Mouse (Mus musculus): Measurements from ENCODE around the gene Dock3.
"Not testable (repeated sequence)": the region's sequence is repeated elsewhere in the genome, so short reads cannot be mapped to it uniquely, and the experiment has no call there.

Gene Dock3

DNA sequence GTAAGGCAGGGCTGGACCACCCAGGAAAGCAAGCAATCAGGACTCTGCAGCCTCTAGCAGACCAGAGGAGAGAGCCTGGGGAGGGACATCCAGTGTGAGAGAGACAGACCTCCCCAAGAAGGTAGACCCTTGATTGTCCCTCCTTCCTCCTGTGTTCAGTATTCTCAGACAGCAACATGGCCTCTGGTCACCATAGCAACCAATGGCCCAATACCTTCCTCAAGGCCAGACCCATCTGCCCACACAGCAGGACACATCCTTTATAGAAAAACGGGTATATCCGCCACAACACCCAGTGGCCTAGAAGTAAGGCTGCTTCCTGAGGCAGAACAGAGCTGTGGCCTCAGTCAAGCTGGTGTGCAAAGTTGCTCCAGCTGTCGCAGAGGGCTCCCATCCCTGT, 23.9 kb upstream of the Dock3 start:
- no peak for DNase-seq

- DNase-seq, result peak; percentile 57 to 69
These were observed 23.2 kb upstream of the Dock3 start for GRCm38 (mm10) chr9:107254925-107255324.

DNA sequence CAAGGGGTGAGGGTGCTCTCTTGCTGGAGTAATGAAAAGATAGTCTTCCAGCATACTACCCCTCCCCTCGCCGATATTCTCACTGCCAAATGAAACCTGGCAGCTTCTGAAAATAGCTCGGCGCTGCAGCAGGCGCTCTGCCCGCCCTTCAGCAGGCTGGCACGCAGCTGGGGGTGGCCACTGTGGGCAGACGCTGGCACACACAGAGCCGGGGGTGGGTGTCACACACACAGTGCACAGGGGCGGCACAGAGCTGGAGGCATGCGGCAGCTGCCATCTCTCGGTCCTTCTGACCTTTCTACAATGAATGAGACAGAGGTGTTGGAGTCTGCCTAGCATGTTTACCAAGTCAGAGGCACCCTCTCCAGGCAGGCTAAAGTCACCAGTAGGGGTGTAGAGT, 22.8 kb upstream of the Dock3 start:
- DNase-seq, result peak; percentile 33 to 66

- no peak for DNase-seq
These were observed 20.5 kb upstream of the Dock3 start for GRCm38 (mm10) chr9:107252164-107252563.

- DNase-seq, result no peak
These were observed 19.0 kb upstream of the Dock3 start for GRCm38 (mm10) chr9:107250416-107251337.

DNA sequence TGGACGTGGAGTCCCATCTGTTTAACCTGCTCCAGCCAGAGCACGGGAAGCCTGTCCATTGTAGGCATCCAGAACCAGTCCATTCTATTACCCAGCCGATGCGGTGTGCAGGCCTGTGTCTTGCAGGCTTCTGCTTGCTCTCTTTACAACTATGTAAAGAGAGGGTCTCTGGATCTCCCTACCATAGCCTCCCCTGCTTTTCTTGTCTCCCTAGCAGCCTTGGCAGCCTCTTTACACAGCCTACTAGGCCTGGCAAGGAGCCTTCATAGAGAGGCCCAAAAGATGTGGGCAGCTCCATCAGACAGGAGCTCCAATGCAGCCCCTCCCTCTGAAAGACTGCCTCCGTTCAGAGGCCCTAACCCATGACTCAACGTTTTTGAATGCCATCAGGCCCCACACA, 17.4 kb upstream of the Dock3 start:
- no peak for DNase-seq

DNA sequence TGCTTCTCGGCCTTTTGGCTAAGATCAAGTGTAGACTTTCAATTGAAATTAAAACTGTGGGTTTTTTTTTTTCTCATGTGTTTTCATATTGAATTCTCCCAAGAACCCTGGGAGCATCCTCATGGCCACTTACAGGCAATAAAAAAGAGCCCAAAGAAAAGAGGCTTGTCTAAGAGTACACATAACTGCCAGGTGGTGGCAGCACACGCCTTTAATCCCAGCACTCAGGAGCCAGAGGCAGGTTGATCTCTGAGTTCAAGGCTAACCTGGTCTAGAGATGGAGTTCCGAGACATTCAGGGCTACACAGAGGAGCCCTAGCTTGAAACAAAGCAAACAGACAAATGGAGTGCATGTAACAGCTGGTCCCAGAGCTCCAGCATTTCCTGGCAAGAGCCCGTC, 14.5 kb upstream of the Dock3 start:
- DNase-seq, result peak in 1 of 2 experiments; percentile 50

DNA sequence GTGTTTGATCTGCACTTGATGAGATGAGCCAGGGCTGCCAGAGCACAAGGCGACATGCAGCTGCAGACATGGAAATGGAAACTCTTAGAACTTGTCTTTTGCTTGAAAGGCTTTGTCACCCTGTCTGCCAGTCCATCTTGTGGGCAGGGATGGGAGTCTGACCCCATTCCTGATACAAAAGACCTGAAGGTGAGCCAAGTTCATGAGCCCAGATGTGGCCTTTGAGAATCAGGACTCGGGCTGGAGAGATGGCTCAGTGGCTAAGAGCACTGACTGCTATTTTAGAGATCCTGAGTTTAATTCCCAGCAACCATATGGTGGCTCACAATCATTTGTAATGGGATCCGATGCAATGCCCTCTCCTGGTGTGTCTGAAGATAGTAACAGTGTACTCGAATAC, 13.6 kb upstream of the Dock3 start:
- DNase-seq, result no peak

DNA sequence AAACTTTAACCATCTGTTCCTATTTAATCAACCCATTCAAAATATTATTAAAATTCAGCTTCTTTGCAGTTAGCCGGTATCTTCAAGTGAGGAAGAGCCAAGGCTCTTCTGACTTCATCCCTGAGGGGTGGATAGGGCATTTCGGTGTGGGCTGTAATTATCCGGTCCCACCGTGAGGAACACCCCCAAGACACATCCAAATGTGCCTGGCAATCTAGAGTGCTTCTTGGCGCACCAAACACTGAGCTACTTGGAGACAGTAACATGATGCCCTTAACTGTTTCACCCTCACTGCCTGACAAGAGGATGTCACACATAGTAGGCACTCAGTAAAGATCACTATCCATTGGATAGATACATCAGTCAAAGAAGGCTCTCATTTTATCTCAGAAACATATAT, 4.4 kb upstream of the Dock3 start:
- DNase-seq, result no peak

DNA sequence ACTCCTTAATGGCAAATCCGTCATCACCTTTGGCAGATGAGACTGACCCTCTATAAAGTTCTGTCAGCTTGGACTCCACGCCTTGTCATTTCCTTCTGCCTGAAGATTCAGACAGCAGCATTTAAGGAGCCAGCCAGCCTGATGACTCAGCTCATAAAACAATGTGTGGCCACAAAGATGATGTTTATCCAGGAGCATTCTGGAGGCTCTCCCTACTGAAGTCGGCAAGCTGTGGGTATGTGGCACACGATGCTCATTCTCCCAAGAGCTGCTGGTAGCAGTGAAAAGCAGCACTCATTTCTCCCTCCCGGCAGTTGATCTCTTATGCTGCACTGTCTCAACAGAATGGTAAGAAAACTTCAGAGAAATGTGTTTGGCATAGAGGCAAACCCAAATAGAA, 3.6 kb upstream of the Dock3 start:
- no peak for DNase-seq

GRCm38 (mm10) chr9:107232140-107232539, 431 bp upstream of the Dock3 start:
- DNase-seq, result no peak

GRCm38 (mm10) chr9:107230991-107231538, 644 bp downstream of the Dock3 start:
- no peak for DNase-seq

- DNase-seq, result no peak
These were observed 7.1 kb downstream of the Dock3 start for GRCm38 (mm10) chr9:107224597-107224996.

GRCm38 (mm10) chr9:107174831-107175230, 56.9 kb downstream of the Dock3 start:
- DNase-seq, result not testable (repeated sequence)

GRCm38 (mm10) chr9:107165792-107166191, 65.9 kb downstream of the Dock3 start:
- DNase-seq, result no peak

DNA sequence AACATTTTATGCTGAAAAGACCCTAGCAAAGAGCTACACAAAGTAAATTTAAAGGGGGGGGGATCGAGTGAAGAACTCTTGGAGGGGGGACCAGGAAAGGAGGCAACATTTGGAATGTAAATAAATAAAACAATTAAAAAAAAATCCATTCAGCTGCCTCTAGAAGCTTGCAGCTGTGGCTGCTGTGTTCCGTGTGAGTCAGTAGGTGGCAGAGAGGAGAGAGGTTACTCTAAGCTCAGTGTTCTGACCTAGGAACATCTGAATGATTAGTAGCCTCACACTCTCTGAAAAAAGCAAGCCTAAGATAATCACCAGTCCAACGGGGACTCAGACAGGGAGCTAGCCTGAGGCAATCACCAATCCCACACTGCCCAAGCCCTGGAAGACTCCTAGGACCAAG, 66.9 kb downstream of the Dock3 start:
- DNase-seq, result no peak

- not testable (repeated sequence) for DNase-seq
These were observed 75.3 kb downstream of the Dock3 start for GRCm38 (mm10) chr9:107156388-107156787.

GRCm38 (mm10) chr9:107112791-107113190, 118.9 kb downstream of the Dock3 start:
- no peak for DNase-seq

DNA sequence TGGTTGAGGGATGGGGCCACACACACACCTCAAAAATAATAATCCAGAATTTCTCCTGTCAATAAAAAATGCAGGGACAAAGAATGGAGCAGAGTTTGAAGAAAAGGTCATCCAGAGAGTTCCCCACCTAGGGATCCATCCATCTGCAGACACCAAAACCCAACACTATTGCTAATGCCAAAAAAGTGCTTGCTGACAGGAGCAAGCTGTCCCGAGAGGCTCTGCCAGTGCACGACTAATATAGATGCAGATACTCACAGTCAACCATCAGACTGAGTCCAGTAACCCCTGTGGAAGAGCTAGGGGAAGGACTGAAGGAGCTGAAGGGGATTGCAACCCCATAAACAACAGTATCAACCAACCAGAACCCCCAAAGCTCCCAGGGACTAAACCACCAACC, 119.7 kb downstream of the Dock3 start:
- DNase-seq, result no peak

DNA sequence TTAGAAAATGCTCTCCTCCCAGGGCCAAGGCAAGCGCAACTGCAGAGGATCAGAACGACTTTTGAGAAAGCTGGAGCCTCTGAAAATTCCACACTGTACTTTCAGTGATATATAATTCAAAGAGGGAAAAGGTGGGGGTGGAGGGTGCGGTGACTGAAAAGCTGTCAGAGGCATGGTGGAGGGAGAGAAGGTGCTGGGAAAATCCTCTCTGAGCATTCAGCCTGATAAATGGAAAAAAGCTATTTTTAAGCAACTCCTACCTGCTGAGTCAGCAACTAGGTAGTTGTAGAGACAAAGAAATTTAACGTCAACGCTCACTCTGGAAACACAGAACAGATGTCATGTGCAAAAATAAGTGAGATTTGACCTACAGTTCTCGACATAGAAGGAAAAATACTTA, 132.2 kb downstream of the Dock3 start:
- no peak for DNase-seq

GRCm38 (mm10) chr9:107089451-107089850, 142.3 kb downstream of the Dock3 start:
- DNase-seq, result not testable (repeated sequence)

DNA sequence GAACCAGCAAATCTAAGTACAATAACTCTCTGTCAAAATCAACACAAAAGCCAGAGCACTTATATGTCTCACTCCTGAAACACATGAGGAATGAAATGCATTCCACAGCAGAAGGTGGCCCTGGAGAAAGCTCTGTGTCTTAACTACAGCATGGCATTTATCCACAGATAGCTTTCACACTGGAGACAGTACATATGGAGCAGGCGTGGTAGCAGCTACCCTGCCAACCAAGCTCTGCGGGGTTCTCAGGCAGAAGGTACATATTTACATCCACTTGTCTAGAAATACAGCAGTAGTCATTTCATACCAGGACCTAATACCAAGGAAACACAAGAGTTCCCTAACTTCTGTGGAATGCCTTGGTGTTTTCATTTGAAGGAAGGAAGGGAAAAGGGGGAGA, 144.2 kb downstream of the Dock3 start:
- DNase-seq, result no peak

- no peak for DNase-seq
These were observed 193.8 kb downstream of the Dock3 start for GRCm38 (mm10) chr9:107037947-107038346.

- no peak for DNase-seq
These were observed 204.1 kb downstream of the Dock3 start for GRCm38 (mm10) chr9:107027586-107027985.

- DNase-seq, result no peak
These were observed 221.9 kb downstream of the Dock3 start for GRCm38 (mm10) chr9:107009841-107010240.

All from kidney, adult 8-10 months (tissue).